Mouse (Mus musculus) CH12.LX (cell line): ENCODE results near the gene Rgs7.

Experiments used
- CTCF ChIP-seq, 2 experiments: IDR thresholded peaks in 1 of 2; conservative IDR thresholded peaks in 1 of 2; 2 replicates each; pipeline ENCODE4 v1.5.1; 2011 to 2012; ENCODE audit warnings: low read depth in 2 of 2, low read length in 2 of 2, improper control_type of control experiment in 1 of 2, inconsistent platforms in 1 of 2, mild to moderate bottlenecking in 1 of 2, moderate library complexity in 1 of 2
- E2F4 ChIP-seq: IDR thresholded peaks from 2 replicates; pipeline ENCODE4 v1.6.1; 2011; ENCODE audit warnings: low read depth, low read length, improper control_type of control experiment; ENCODE audit not compliant: insufficient replicate concordance
- EP300 ChIP-seq: IDR thresholded peaks from 2 replicates; pipeline ENCODE4 v1.6.1; 2011; ENCODE audit warnings: low read length, improper control_type of control experiment
- POLR2A ChIP-seq: IDR thresholded peaks from 2 replicates; pipeline ENCODE4 v1.6.1; 2011; ENCODE audit warnings: low read depth, mild to moderate bottlenecking, improper control_type of control experiment, low read length
- USF1 ChIP-seq: IDR thresholded peaks from 2 replicates; pipeline ENCODE4 v1.6.1; 2014; ENCODE audit warnings: low read depth, mild to moderate bottlenecking, inconsistent platforms, low read length, improper control_type of control experiment
- ZNF384 ChIP-seq: IDR thresholded peaks from 2 replicates; pipeline ENCODE4 v1.6.1; 2012; ENCODE audit warnings: low read depth, low read length, improper control_type of control experiment, inconsistent platforms

GRCm38 (mm10) chr1:175035461-175035860 is 456.8 kb downstream of the Rgs7 start:
- no peak for TF ChIP-seq ZNF384
- TF ChIP-seq CTCF (conservative IDR thresholded peaks at IDR 0.05 in 1 of 2, IDR thresholded peaks at IDR 0.05 in 1 of 2; ENCODE audit: low read depth in 2 of 2, low read length in 2 of 2), result no peak
- TF ChIP-seq EP300, result no peak
- TF ChIP-seq E2F4, result no peak
- no peak for TF ChIP-seq USF1
- TF ChIP-seq POLR2A, result no peak
